Comparison of ENCODE assay signal across 8 mouse cellular contexts in genomic region chr1:92473165-92474041, GRCm38 (mm10). TPM values are rescaled to one million over a fixed set of nuclear protein-coding genes. Genes with fewer than 3 reads are reported as not detected.
DNase-seq lines count a peak whose midpoint lies in the region; ATAC-seq and TF ChIP-seq lines count a peak whose summit lies in the region.

TSS of gene Ndufa10 (minus strand) at chr1:92473860.

- DNase-seq in G1E (ENCODE audit: low spot score): peak; percentile 93
- peak; percentile 87 to 96 for DNase-seq in cerebellum, adult 18-20 months
- peak; percentile 96 to 99 for DNase-seq in heart, postnatal 36 days
- DNase-seq in layer of hippocampus, adult 2 months (ENCODE audit: low spot score in 2 of 2): peak; percentile 83 to 92
- peak; percentile 96 for DNase-seq in lung, embryonic 14.5 days
- DNase-seq in thymus, adult 2 months: peak; percentile 93

- H3K4me1 ChIP-seq in G1E (ENCODE audit: insufficient read depth, low read depth, low read length): peaks cover 50% of the 10 kb centered on the region
- H3K4me1 ChIP-seq in forebrain, embryonic 16.5 days (replicated peaks; ENCODE audit: control insufficient read depth, insufficient read depth, low read length): peaks cover 16% of the 10 kb centered on the region
- peaks cover 3% of the 10 kb centered on the region; the same call in 1 of the 2 replicates for H3K4me1 ChIP-seq in lung, embryonic 14.5 days (ENCODE audit: insufficient read depth)
- H3K4me1 ChIP-seq in olfactory bulb, adult 2 months (ENCODE audit: control insufficient read depth, insufficient read depth, low read length): peaks cover 7% of the 10 kb centered on the region; the same call in 1 of the 2 replicates
- H3K4me1 ChIP-seq in thymus, adult 2 months (replicated peaks; ENCODE audit: control insufficient read depth, insufficient read depth, low read length): peaks cover 10% of the 10 kb centered on the region

- TF ChIP-seq CTCF in G1E (IDR thresholded peaks at IDR 0.05; ENCODE audit: low read depth, low read length): no peak
- no peak for TF ChIP-seq CTCF in layer of hippocampus, adult 2 months (conservative IDR thresholded peaks at IDR 0.05)
- TF ChIP-seq CTCF in lung, embryonic 14.5 days (IDR thresholded peaks at IDR 0.05; ENCODE audit: low read depth): no peak
- TF ChIP-seq CTCF in olfactory bulb, adult 2 months (IDR thresholded peaks at IDR 0.05; ENCODE audit: insufficient read depth, low read depth, low read length): no peak
- no peak for TF ChIP-seq CTCF in thymus, adult 2 months (IDR thresholded peaks at IDR 0.05; ENCODE audit: borderline replicate concordance, control insufficient read depth, extremely low read depth, insufficient read depth, low read length, poor library complexity)

- intact Hi-C loops in heart, postnatal 36 days (cut with DNase I): loop anchor here (10.0 kb wide), 1 partner anchor 939 kb away; no protein-coding TSS in a partner anchor

- peaks cover 38% of the 10 kb centered on the region for H3K36me3 ChIP-seq in G1E (replicated peaks)
- peaks cover 7% of the 10 kb centered on the region; the same call in 1 of the 2 replicates for H3K36me3 ChIP-seq in forebrain, embryonic 16.5 days (ENCODE audit: control insufficient read depth, insufficient read depth)
- peaks cover 25% of the 10 kb centered on the region for H3K36me3 ChIP-seq in lung, embryonic 14.5 days (ENCODE audit: insufficient read depth)
- no peaks in the 10 kb centered on the region; the same call in 1 of the 2 replicates for H3K36me3 ChIP-seq in thymus, adult 2 months (ENCODE audit: control insufficient read depth, insufficient read depth, low read length)

- H3K9ac ChIP-seq in forebrain, embryonic 16.5 days (replicated peaks; ENCODE audit: low read depth, low read length): peak within 1 kb of the TSS; percentile 87
- peak within 1 kb of the TSS; percentile 95 for H3K9ac ChIP-seq in lung, embryonic 14.5 days

- peak; percentile 83 for ATAC-seq in G1E (ENCODE audit: extremely low read depth, insufficient number of reproducible peaks, low FRiP score, poor library complexity, severe bottlenecking)
- peak; percentile 92 for ATAC-seq in forebrain, embryonic 16.5 days
- peak; percentile 94 for ATAC-seq in lung, embryonic 14.5 days (ENCODE audit: insufficient read depth)

- no peaks in the 10 kb centered on the region for H3K9me3 ChIP-seq in G1E (replicated peaks)
- no peaks in the 10 kb centered on the region for H3K9me3 ChIP-seq in forebrain, embryonic 16.5 days (ENCODE audit: control insufficient read depth, low read length)
- no peaks in the 10 kb centered on the region for H3K9me3 ChIP-seq in lung, embryonic 14.5 days (ENCODE audit: low read depth, low read length)

- peak; percentile 51; the same call in 1 of the 2 replicates for TF ChIP-seq POLR2A in olfactory bulb, adult 2 months (IDR thresholded peaks at IDR 0.05; ENCODE audit: insufficient read depth, low read depth, low read length)
- TF ChIP-seq POLR2A in thymus, adult 2 months (IDR thresholded peaks at IDR 0.05; ENCODE audit: control insufficient read depth, extremely low read depth, insufficient read depth, low read length, poor library complexity): peak; percentile 62

- peak within 1 kb of the TSS; percentile 88 for H3K4me3 ChIP-seq in G1E (ENCODE audit: low read depth, low read length)
- H3K4me3 ChIP-seq in forebrain, embryonic 16.5 days (replicated peaks; ENCODE audit: low read length): peak within 1 kb of the TSS; percentile 100
- peak within 1 kb of the TSS; percentile 98 for H3K4me3 ChIP-seq in layer of hippocampus, adult 2 months
- peak within 1 kb of the TSS; percentile 98 for H3K4me3 ChIP-seq in lung, embryonic 14.5 days (ENCODE audit: low read depth, low read length)
- H3K4me3 ChIP-seq in olfactory bulb, adult 2 months (ENCODE audit: insufficient read depth, low read depth, low read length): peak within 1 kb of the TSS; percentile 99
- H3K4me3 ChIP-seq in thymus, adult 2 months (ENCODE audit: control insufficient read depth, insufficient read depth, low read length): peak within 1 kb of the TSS; percentile 67

- WGBS in forebrain, embryonic 16.5 days: under 1% methylated on average over 67 of the region's 67 CpGs
- 1% methylated on average over 67 of the region's 67 CpGs for WGBS in lung, embryonic 14.5 days
- WGBS in olfactory bulb, adult 2 months: under 1% methylated on average over 67 of the region's 67 CpGs
- under 1% methylated on average over 67 of the region's 67 CpGs for WGBS in thymus, adult 2 months

- H3K27ac ChIP-seq in forebrain, embryonic 16.5 days (ENCODE audit: low read length): peak within 1 kb of the TSS; percentile 68
- peak within 1 kb of the TSS; percentile 96 for H3K27ac ChIP-seq in layer of hippocampus, adult 2 months
- H3K27ac ChIP-seq in lung, embryonic 14.5 days (ENCODE audit: low read depth): peak within 1 kb of the TSS; percentile 50; the same call in 1 of the 2 replicates
- peak within 1 kb of the TSS; percentile 83 for H3K27ac ChIP-seq in olfactory bulb, adult 2 months (ENCODE audit: insufficient read depth, low read depth, low read length)
- H3K27ac ChIP-seq in thymus, adult 2 months (ENCODE audit: control insufficient read depth, insufficient read depth, low read length): peak within 1 kb of the TSS; percentile 22

- peak within 1 kb of the TSS; percentile 94 for H3K4me2 ChIP-seq in forebrain, embryonic 16.5 days (ENCODE audit: low read length)
- H3K4me2 ChIP-seq in lung, embryonic 14.5 days: peak within 1 kb of the TSS; percentile 91

- H3K27me3 ChIP-seq in G1E (ENCODE audit: insufficient read depth, low read length): peaks cover 9% of the 10 kb centered on the region
- no peaks in the 10 kb centered on the region for H3K27me3 ChIP-seq in forebrain, embryonic 16.5 days (replicated peaks; ENCODE audit: control insufficient read depth, insufficient read depth, low read length)
- H3K27me3 ChIP-seq in lung, embryonic 14.5 days (ENCODE audit: insufficient read depth, low read length): no peaks in the 10 kb centered on the region
- no peaks in the 10 kb centered on the region for H3K27me3 ChIP-seq in thymus, adult 2 months (ENCODE audit: control insufficient read depth, insufficient read depth, low read length)

RNA-seq across cellular contexts. Expression of gene Ndufa10, which starts in this region (rescaled TPM):
- total RNA-seq in G1E (2014; fragmentation: Nextera tagmentation) (287 and 291 TPM in 2 replicates), G1E (2017) (170 and 195 TPM in 2 replicates)
- 68.6 and 81.3 TPM in 2 replicates for polyA plus RNA-seq in G1E (2012)
- polyA plus RNA-seq in forebrain, embryonic 16.5 days (2015; fragmentation: Nextera tagmentation; extraction: Ambion mirVana): 273 and 301 TPM in 2 replicates
- 1,000 to 10,000 TPM in 1 of 2 experiments, 100 to 1,000 TPM in 1; 980 to 1,105 TPM for total RNA-seq in heart, postnatal 36 days (2021)
- total RNA-seq in layer of hippocampus, adult 2 months (2021): 100 to 1,000 TPM; 275 to 279 TPM
- polyA plus RNA-seq in lung, embryonic 14.5 days (2014; fragmentation: Nextera tagmentation; extraction: Ambion mirVana): 265 and 268 TPM in 2 replicates
- polyA plus RNA-seq in olfactory bulb, adult 2 months (2012; ENCODE audit: insufficient read depth, insufficient read length, low replicate concordance, missing spikeins): 207 TPM in 1 of 2 replicates, not detected in the other
- 83.6 and 96.7 TPM in 2 replicates for polyA plus RNA-seq in thymus, adult 2 months (2012; rRNA removed)

Comparison
In these comparisons a context has a peak if more than half of its experiments do, and no peak if none do; other contexts are left out.
1. Peak in every context shown above with its lines: DNase-seq, ATAC-seq, H3K4me3 ChIP-seq and H3K27ac ChIP-seq.
2. H3K27ac ChIP-seq: peak in every context shown above with its lines; median percentile 96 in layer of hippocampus, adult 2 months; 83 in olfactory bulb, adult 2 months; 68 in forebrain, embryonic 16.5 days; 50 in lung, embryonic 14.5 days; 22 in thymus, adult 2 months.